Mouse (Mus musculus): ENCODE data around the gene Adora2b. TPM values are rescaled to one million over a fixed set of nuclear protein-coding genes. Genes with fewer than 3 reads are reported as not detected.

The Adora2b gene
- total RNA-seq (2021), result 1 to 10 TPM; 8.1 to 8.7 TPM

GRCm38 (mm10) chr11:62248401-62249244 is at the start of gene Adora2b:
Gene Adora2b (plus strand): TSS chr11:62248984.
- peak; percentile 28 to 58 for DNase-seq (ENCODE audit: extremely low spot score in 1 of 2, low spot score in 1 of 2)

DNA sequence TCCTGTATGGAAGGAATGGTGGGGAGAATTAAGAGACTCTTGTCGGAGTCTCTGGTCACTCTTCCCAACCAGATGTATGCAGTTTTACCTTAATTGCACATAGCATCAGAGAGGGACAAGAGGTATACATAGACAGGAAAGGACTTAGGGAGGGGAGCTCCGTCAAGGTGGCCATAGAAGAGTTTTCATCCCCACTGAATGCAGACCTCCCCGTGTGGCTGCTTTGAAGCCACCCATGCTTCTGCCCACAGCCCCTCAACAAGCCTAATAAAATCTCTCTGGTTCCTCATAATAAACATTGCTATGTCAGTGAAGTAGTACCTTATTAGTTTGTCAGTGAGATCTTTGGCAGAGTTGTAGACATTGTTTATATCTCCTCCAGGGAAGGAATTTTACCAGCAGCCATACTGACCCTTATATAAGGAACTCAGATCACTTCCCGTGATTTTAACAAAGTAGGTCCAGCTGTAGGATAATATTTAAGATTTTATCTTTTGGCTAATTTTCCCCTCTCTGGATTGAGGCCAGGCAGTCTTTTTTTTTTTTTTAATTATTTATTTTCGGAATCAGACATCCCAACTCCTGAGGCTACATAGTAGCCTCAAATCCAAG is 47.8 kb upstream of the Adora2b start:
- DNase-seq (ENCODE audit: extremely low spot score in 1 of 2, low spot score in 1 of 2), result no peak

GRCm38 (mm10) chr11:62202645-62203044 is 46.1 kb upstream of the Adora2b start:
- no peak for DNase-seq (ENCODE audit: extremely low spot score in 1 of 2, low spot score in 1 of 2)

GRCm38 (mm10) chr11:62209111-62209510 is 39.7 kb upstream of the Adora2b start:
- DNase-seq (ENCODE audit: extremely low spot score in 1 of 2, low spot score in 1 of 2), result no peak

DNA sequence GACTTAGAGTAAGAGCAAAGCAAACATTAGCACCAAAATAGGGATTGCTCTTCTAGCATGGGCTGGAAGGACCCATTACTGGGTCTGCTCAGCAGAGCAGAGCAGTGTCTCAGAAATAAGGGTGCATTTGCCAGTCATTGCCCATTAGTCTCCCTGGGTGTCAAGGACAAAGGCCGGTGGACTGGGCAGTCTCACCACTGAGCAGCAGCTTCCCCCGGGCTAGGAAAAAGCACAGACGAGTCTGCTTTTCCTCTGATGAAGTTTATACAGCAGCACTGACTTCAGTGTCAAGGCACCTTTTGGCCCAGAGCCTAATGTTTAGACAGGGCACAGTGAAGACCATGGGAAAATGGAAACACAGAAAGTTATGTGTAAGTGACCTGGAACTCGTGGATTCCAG is 38.9 kb upstream of the Adora2b start:
- DNase-seq (ENCODE audit: extremely low spot score in 1 of 2, low spot score in 1 of 2), result no peak

DNA sequence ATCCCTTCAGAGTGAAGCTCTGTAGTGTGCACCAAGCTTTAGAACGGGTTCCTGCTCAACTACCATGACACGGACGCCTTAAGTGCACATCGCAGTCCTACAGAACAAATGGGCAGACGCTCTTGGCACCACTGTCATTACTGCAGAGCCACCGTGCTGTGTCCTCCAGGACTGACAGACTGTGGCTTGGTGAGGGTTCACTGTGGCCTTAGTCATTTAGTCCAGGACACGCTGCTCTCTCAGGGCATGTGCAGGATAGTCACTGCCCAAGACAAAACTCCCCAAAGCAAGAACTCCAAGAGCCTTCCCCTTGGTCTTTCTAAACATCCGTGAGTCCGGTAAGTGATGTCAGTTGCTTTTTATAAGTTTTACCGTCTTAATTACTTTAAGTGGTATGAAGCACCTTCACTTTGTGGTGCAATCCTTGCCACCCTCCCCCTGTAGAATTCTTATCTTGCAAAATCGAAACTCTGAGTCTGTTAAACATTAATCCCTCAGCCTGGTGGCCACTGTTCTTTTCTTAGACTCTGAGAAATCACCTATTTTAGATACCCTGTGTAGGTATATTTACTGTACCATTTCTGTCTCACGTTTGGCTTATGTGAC is 35.3 kb upstream of the Adora2b start:
- DNase-seq (ENCODE audit: extremely low spot score in 1 of 2, low spot score in 1 of 2), result no peak

DNA sequence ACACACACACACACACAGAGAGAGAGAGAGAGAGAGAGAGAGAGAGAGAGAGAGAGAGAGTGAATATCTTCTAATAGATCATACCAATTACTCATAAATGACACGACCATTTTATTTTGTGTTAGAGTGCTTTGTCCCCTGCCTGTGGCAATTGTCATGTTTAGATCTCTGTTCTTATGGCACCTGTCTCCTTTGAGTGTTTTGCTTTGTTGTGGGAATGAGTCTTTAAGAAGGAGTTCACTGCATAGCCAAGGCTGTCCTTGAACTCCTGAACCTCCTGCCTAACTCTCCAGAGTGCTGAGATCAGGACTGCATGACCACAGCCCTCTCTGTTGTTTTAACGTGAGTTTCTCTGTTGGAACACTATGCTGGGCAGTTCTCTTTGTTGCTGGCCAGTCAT is 33.7 kb upstream of the Adora2b start:
- DNase-seq (ENCODE audit: extremely low spot score in 1 of 2, low spot score in 1 of 2), result no peak

DNA sequence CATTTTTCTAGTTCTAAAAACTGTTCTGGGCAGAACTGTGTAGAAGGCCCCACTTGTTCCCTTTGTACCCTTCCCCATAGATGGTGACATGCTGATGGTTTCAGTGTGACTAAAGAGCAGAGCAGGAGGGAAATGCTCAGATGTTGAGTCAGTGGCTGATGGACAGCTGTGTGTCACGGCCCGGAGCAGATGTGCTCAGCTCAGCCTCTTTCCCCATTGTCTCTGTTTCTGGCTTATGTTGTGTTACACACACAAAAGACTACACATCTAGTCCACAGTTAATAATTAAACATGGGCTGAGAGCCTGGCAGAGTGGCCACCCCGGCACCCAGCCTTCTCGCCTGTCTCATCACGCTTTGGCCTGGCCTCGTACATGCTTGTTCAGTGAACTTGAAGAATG is 31.0 kb upstream of the Adora2b start:
- DNase-seq (ENCODE audit: extremely low spot score in 1 of 2, low spot score in 1 of 2), result no peak

- DNase-seq (ENCODE audit: extremely low spot score in 1 of 2, low spot score in 1 of 2), result no peak
Measured at GRCm38 (mm10) chr11:62220756-62221510, 27.9 kb upstream of the Adora2b start.

GRCm38 (mm10) chr11:62223416-62223815 is 25.4 kb upstream of the Adora2b start:
- DNase-seq (ENCODE audit: extremely low spot score in 1 of 2, low spot score in 1 of 2), result no peak

DNA sequence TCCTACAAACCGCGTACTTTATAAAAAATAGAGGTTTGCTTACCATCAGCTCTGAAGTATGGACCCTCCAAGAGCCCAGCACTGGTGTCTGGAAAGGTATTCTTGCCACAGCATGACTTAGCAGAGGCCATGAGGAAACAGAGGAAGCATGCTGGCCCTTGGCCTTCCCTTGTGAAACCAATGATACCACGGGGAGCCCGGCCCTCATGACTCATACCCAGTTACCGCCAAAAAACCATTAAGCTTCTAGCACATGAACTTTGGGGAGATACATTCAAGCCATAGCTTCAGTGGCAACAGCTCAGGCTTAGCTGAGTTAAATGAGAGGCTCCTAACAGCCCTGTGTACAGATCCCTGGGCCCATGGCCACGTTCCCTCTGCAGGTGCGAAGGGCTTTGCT is 24.8 kb upstream of the Adora2b start:
- no peak for DNase-seq (ENCODE audit: extremely low spot score in 1 of 2, low spot score in 1 of 2)

DNA sequence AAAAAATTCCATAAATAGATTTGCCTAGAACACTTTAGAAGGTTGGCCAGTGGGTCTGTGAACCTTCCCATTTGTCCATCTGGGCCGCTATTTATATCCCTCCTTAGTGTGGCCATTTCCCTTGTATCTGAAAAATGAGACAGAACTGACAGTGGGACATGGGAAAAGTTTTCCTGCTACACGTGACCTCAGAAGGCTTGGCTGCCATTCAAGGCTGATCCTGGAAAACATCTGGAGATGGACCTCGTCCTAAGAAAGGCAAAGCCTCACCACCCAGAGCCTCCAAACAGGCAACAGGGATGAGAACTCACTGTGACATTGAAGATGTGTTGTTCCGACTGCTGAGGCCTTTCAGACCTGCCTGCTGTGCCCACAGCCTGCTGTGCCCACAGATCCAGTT is 24.0 kb upstream of the Adora2b start:
- no peak for DNase-seq (ENCODE audit: extremely low spot score in 1 of 2, low spot score in 1 of 2)

GRCm38 (mm10) chr11:62240631-62241261 is 8.0 kb upstream of the Adora2b start:
- DNase-seq (ENCODE audit: extremely low spot score in 1 of 2, low spot score in 1 of 2), result no peak

DNA sequence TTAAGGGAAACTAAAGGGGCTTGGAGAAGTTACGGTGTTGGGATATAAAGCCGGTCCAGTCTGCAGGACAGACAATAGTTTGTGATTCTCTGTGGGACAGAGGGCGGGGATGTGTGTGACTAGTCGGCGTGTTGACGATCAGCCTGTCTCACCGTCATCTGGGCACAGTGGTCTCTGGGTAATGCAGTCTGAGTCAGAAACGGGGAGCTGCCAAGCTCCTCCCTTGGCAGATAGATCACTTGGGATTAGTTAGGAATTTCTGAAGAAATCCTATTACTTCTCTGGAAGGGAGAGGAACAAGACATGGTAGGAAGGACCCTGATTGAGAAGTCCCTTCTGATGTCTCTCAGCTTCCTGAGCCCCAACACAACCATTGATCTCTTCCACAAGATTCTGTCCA is 4.9 kb upstream of the Adora2b start:
- no peak for DNase-seq (ENCODE audit: extremely low spot score in 1 of 2, low spot score in 1 of 2)

DNA sequence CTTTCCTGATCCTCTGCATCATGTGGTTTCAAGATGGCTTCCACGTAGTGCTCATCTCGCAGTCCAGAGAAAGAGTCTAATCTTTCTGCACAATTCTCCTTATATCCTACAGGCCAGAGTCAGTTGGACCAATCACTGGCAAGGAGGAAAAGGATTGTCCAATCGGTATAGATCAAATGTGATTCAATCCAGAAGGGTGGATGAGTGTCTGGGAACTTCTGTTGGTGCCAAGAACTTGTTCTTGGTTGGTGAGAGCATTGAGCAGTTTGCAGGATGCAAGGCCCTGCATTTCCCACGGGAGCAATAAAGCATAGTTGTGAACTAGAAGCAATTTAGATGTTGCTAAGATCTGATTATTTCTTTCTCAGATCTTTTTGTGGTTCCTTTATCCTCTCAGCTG is 4.3 kb upstream of the Adora2b start:
- no peak for DNase-seq (ENCODE audit: extremely low spot score in 1 of 2, low spot score in 1 of 2)

DNA sequence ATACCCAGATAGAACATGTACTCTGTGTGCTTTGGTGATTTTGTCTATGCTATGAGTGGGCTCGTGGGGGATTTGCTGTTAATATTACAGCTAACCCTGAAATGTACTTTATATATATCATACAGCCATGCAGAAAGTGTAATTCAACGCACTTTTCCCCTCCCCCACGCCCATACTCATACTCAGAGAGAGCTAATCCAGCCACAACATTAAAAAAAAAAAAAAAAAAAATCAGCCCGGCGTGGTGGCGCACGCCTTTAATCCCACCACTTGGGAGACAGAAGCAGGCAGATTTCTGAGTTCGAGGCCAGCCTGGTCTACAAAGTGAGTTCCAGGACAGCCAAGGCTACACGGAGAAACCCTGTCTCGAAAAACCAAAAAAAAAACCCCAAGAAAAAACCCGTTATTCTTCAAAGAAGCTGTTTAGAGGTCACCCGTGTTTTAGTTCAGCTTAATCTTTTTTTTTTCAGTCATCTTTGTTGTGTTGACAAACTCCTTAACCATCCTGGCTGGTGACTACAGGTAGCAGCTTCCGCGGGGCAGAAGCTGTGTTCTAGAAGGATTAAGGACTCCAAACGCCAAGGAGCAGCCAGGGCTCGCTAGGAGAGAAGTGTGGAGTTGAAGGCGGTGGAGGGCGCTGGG is 904 bp upstream of the Adora2b start:
- no peak for DNase-seq (ENCODE audit: extremely low spot score in 1 of 2, low spot score in 1 of 2)

- peak in 1 of 2 experiments; percentile 12 for DNase-seq (ENCODE audit: extremely low spot score in 1 of 2, low spot score in 1 of 2)
Measured at GRCm38 (mm10) chr11:62249266-62250037, 668 bp downstream of the Adora2b start.

DNA sequence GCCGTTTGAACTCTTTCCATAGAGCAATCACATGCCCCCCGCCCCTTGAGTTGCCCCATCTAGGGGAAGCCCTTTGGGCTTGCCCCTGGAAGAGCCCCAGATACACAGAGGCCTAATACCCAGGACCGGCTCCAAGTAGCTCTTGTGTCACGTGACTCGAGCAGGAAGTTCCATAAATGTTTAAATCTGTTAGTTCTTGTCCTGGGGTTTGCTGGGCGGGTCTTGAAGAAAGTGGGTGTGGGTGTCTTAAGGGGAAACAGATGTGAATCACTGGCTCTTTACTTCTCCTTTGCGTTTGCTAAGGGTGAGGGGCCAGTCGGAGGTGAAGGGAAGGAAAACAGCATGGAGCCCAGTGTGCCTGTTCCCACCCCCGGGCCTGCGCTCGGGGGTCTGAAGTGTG is 2.3 kb downstream of the Adora2b start:
- no peak for DNase-seq (ENCODE audit: extremely low spot score in 1 of 2, low spot score in 1 of 2)

- DNase-seq (ENCODE audit: extremely low spot score in 1 of 2, low spot score in 1 of 2), result no peak
Measured at GRCm38 (mm10) chr11:62253380-62253779, 4.6 kb downstream of the Adora2b start.
